Mouse (Mus musculus): ENCODE data around the gene Sys1. TPM values are rescaled to one million over a fixed set of nuclear protein-coding genes. Genes with fewer than 3 reads are reported as not detected.

Gene Sys1
- polyA plus RNA-seq, 1 experiment from 2014 or later = 83.1 TPM

DNA sequence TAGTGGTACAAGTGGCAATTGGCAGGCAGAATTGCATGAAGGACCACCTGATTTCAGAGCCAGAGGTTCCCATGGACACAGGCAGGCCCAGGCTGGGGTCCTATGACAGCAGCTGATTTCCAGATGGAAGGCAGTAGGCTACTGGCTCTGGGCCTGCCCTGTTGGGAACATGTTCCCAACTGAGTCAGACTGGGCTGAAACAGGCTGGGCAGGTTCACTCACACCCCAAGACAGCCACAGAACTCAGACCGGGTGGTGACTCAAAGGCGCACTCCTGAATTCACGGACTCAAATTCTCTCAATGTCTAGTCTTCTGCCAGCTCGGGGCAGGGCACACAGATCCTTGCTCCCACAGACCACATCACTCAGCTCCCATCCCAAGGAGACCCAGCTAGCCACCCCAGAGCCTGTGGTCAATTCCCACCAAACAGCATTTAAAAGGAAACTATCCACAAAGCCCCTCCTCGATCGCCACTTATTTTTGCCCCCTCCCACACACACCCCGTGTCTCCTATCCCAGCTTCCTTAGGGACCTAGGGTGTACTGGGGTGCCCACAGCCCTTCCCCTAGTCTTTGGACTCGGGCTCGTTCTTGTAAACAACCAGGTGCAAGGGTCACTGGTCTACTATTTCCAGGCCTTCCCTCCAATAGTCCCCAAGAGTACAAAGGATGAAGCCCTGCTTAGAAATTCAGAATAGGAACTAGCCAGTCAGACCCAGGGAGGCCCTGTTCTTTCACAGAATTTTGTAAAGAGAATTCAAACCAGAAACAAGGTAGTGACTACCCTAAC lies 24.9 kb upstream of the Sys1 start:
- Histone ChIP-seq H3K9me3 (replicated peaks; ENCODE audit: low read length) (no peaks in the 10 kb centered on the region), H3K4me3 (replicated peaks; ENCODE audit: low read depth, low read length) (no peak overlapping the region), H3K36me3 (ENCODE audit: insufficient read depth, low read length) (peaks cover 13% of the 10 kb centered on the region; the same call in 1 of the 2 replicates), H3K4me2 (ENCODE audit: low read length) (peak overlapping the region; percentile 43), H3K27me3 (ENCODE audit: insufficient read depth, low read length) (no peaks in the 10 kb centered on the region), H3K4me1 (replicated peaks; ENCODE audit: insufficient read depth, low read length) (peaks cover 62% of the 10 kb centered on the region), H3K27ac (peak overlapping the region; percentile 93), H3K9ac (ENCODE audit: low read depth, low read length) (peak overlapping the region; percentile 45; the same call in 1 of the 2 replicates)
- no peak for ATAC-seq (replicated peaks; ENCODE audit: low FRiP score, low read depth)
- no peak for TF ChIP-seq CTCF (IDR thresholded peaks at IDR 0.05; ENCODE audit: low read depth)
- no peak for DNase-seq (ENCODE audit: low spot score)
- 44% methylated on average over 9 of the region's 9 CpGs for WGBS

DNA sequence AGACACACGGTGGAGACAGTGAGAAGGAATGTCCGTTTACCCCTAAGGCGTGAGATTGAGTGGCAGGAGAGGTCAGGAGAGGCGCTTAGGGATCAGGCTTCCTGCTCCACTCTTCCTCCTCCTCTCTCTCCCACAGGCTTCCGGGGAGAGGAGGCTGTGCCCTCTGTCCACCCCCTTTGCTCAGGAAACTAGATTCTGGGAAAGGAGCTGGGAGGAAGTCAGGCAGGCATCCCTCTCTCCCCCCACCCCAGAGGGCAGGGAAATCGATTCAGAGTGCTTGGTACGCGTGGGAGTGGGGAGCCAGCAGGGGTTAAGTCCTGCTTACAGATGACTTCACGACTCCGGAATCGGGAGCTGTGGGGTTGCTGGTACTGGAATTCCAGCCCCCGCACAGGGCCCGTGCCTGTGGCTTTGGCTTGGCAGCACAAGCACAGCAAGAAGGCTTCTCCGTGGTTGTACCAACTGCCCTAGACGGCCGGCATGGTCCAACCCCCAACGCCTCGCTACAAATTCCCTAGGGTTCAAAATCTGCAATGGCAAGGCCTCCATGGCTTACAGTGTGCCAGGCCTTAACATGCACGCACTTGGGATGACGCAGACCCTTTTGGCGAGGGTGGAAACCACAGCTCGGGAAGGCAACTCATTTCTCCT lies 24.1 kb upstream of the Sys1 start:
- Histone ChIP-seq H3K4me1 (replicated peaks; ENCODE audit: insufficient read depth, low read length) (peaks cover 69% of the 10 kb centered on the region), H3K4me2 (ENCODE audit: low read length) (peak overlapping the region; percentile 43), H3K9me3 (replicated peaks; ENCODE audit: low read length) (no peaks in the 10 kb centered on the region), H3K36me3 (ENCODE audit: insufficient read depth, low read length) (peaks cover 10% of the 10 kb centered on the region; the same call in 1 of the 2 replicates), H3K9ac (ENCODE audit: low read depth, low read length) (peak overlapping the region; percentile 45), H3K27me3 (ENCODE audit: insufficient read depth, low read length) (no peaks in the 10 kb centered on the region), H3K27ac (peak overlapping the region; percentile 93), H3K4me3 (replicated peaks; ENCODE audit: low read depth, low read length) (no peak overlapping the region)
- WGBS = 11% methylated on average over 22 of the region's 22 CpGs
- ATAC-seq (replicated peaks; ENCODE audit: low FRiP score, low read depth) (0 out of 2 replicates have a peak, but pooled peaks have one; percentile 4), DNase-seq (ENCODE audit: low spot score) (peak; percentile 87)
- TF ChIP-seq CTCF (IDR thresholded peaks at IDR 0.05; ENCODE audit: low read depth) = no peak

GRCm38 (mm10) chr2:164433278-164433895 lies 23.4 kb upstream of the Sys1 start:
- ATAC-seq (replicated peaks; ENCODE audit: low FRiP score, low read depth) = no peak
- Histone ChIP-seq H3K4me2 (ENCODE audit: low read length) (peak overlapping the region; percentile 43), H3K36me3 (ENCODE audit: insufficient read depth, low read length) (peaks cover 7% of the 10 kb centered on the region; the same call in 1 of the 2 replicates), H3K27me3 (ENCODE audit: insufficient read depth, low read length) (no peaks in the 10 kb centered on the region), H3K4me3 (replicated peaks; ENCODE audit: low read depth, low read length) (no peak overlapping the region), H3K4me1 (replicated peaks; ENCODE audit: insufficient read depth, low read length) (peaks cover 71% of the 10 kb centered on the region), H3K9ac (ENCODE audit: low read depth, low read length) (no peak overlapping the region), H3K9me3 (replicated peaks; ENCODE audit: low read length) (no peaks in the 10 kb centered on the region), H3K27ac (peak overlapping the region; percentile 93)
- no peak for DNase-seq (ENCODE audit: low spot score)
- no peak for TF ChIP-seq CTCF (IDR thresholded peaks at IDR 0.05; ENCODE audit: low read depth)
- 53% methylated on average over 9 of the region's 9 CpGs for WGBS

DNA sequence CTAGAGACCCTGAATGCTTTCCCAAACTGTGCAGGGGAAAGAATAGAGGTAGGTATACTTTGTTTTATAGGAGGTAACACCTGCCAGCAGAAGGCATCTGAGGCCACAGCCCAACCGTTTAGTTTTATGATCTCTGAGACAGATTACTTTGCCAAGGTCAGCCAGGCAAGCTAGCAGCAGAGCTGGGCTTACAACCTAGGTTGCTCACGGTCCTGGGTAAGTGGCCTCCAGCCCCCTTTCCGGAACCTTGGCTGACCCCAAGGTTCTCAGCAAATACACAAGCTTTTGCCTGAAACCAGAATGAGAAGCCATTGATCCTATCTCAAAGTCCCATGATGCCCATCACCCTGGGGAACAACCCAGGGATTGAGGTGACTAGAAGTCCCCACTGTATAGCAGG lies 22.1 kb upstream of the Sys1 start:
- Histone ChIP-seq H3K4me1 (replicated peaks; ENCODE audit: insufficient read depth, low read length) (peaks cover 74% of the 10 kb centered on the region), H3K27ac (peak overlapping the region; percentile 93), H3K36me3 (ENCODE audit: insufficient read depth, low read length) (0 out of 2 replicates have a peak, but pooled peaks cover 3% of the 10 kb centered on the region), H3K27me3 (ENCODE audit: insufficient read depth, low read length) (no peaks in the 10 kb centered on the region), H3K4me3 (replicated peaks; ENCODE audit: low read depth, low read length) (no peak overlapping the region), H3K9ac (ENCODE audit: low read depth, low read length) (no peak overlapping the region), H3K9me3 (replicated peaks; ENCODE audit: low read length) (no peaks in the 10 kb centered on the region), H3K4me2 (ENCODE audit: low read length) (peak overlapping the region; percentile 63; the same call in 1 of the 2 replicates)
- no peak for TF ChIP-seq CTCF (IDR thresholded peaks at IDR 0.05; ENCODE audit: low read depth)
- DNase-seq (ENCODE audit: low spot score) (no peak), ATAC-seq (replicated peaks; ENCODE audit: low FRiP score, low read depth) (no peak)
- 24% methylated on average over 3 of the region's 3 CpGs for WGBS

DNA sequence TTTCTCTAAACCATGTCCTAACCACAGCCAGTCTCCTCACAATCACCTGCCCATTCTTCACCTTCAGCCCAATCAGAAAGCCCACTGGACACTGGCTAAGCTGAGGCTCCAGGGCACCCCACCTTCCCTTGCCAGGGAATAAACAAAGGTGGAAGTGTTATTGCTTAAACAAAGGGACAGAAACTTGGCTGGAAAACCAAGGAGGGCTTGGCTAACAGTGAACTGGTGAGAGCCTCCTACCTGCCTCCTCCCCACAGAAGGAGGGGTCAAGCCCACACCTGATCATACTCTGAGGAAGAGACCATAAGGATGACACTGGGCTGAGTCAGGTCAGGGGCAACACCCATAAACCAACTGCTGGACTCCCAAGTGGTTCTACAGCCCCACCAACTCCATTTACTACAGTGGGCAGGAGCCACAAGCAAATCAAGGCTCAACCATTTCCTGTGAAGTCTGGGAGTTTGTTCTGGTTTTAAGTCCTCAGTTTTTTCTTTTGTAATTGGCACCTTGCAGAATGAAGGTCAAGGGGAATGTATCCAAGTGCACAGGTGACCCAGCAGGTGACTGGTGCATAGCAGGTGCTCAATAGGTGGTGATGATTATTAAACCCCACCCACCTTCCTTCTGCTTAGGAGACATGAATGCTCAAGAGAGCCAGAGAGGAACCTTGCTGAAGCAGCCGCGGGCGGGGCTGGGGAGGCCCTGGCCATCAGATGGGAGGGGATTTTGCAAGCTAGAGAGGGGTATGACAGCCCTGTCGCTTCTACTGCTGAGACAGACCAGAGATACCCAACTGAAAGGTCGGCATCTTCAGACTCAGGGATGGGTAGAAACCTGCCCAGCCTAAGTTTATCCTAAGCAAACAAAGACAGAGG lies 21.3 kb upstream of the Sys1 start:
- no peak overlapping the region for H3K4me3 ChIP-seq (replicated peaks; ENCODE audit: low read depth, low read length)
- WGBS = 19% methylated on average over 5 of the region's 5 CpGs

More for the DNA sequence above, 21.3 kb upstream of the Sys1 start:
- H3K27me3 ChIP-seq (ENCODE audit: insufficient read depth, low read length) = no peaks in the 10 kb centered on the region
- TF ChIP-seq CTCF (IDR thresholded peaks at IDR 0.05; ENCODE audit: low read depth) = no peak
- DNase-seq (ENCODE audit: low spot score) = no peak
- peak overlapping the region; percentile 27; the same call in 1 of the 2 replicates for H3K9ac ChIP-seq (ENCODE audit: low read depth, low read length)
- peak overlapping the region; percentile 63 for H3K4me2 ChIP-seq (ENCODE audit: low read length)
- H3K36me3 ChIP-seq (ENCODE audit: insufficient read depth, low read length) = no peaks in the 10 kb centered on the region
- peak overlapping the region; percentile 93 for H3K27ac ChIP-seq
- ATAC-seq (replicated peaks; ENCODE audit: low FRiP score, low read depth) = no peak
- H3K9me3 ChIP-seq (replicated peaks; ENCODE audit: low read length) = no peaks in the 10 kb centered on the region
- peaks cover 75% of the 10 kb centered on the region for H3K4me1 ChIP-seq (replicated peaks; ENCODE audit: insufficient read depth, low read length)
